Mouse (Mus musculus) T-helper 17 cell (primary cell): Measurements from ENCODE around the gene Rnf39.

Experiments used
- in situ Hi-C, 2 experiments: fragments of 300-600 bp; cut with MboI, MseI; formaldehyde crosslinking; loops; 1 replicate in 1 of 2; 2 replicates in 1 of 2; pipeline ENCODE4 v1.15.1; 2025; ENCODE audit warnings: high pct_unique_total_duplicates in 2 of 2

The Rnf39 gene

GRCm38 (mm10) chr17:36942791-36943471 lies at the start of gene Rnf39:
Gene Rnf39 (plus strand): TSS chr17:36942918.
- in situ Hi-C loops = no loop called here

GRCm38 (mm10) chr17:36893387-36893786 lies 49.3 kb upstream of the Rnf39 start:
- in situ Hi-C loops = loop anchor here (5.0 kb wide), 2 partner anchors 309 to 314 kb away; partner anchors contain the start of gene Olfr94 (in 1 of the 2)

GRCm38 (mm10) chr17:36896583-36896982 lies 46.1 kb upstream of the Rnf39 start:
- in situ Hi-C loops = no loop called here

GRCm38 (mm10) chr17:36897065-36897464 lies 45.7 kb upstream of the Rnf39 start:
- in situ Hi-C loops = no loop called here

- in situ Hi-C loops = no loop called here
Observed at GRCm38 (mm10) chr17:36897552-36898205, 45.0 kb upstream of the Rnf39 start, which contains the start of gene Trim31. Gene Trim31 (plus strand): TSS chr17:36898118.

GRCm38 (mm10) chr17:36899376-36899775 lies 43.3 kb upstream of the Rnf39 start:
- in situ Hi-C loops = no loop called here

- in situ Hi-C loops = no loop called here
Observed at GRCm38 (mm10) chr17:36900001-36900400, 42.7 kb upstream of the Rnf39 start.

GRCm38 (mm10) chr17:36900691-36901090 lies 42.0 kb upstream of the Rnf39 start:
- in situ Hi-C loops = no loop called here

- in situ Hi-C loops = no loop called here
Observed at GRCm38 (mm10) chr17:36903651-36904050, 39.1 kb upstream of the Rnf39 start.

GRCm38 (mm10) chr17:36908235-36908634 lies 34.5 kb upstream of the Rnf39 start:
- in situ Hi-C loops = no loop called here

- in situ Hi-C loops = no loop called here
Observed at GRCm38 (mm10) chr17:36909802-36910201, 32.9 kb upstream of the Rnf39 start.

- in situ Hi-C loops = no loop called here
Observed at GRCm38 (mm10) chr17:36912031-36912430, 30.7 kb upstream of the Rnf39 start.

GRCm38 (mm10) chr17:36914108-36914507 lies 28.6 kb upstream of the Rnf39 start:
- in situ Hi-C loops = no loop called here

- in situ Hi-C loops = no loop called here
Observed at GRCm38 (mm10) chr17:36915076-36915475, 27.6 kb upstream of the Rnf39 start.

GRCm38 (mm10) chr17:36920239-36920638 lies 22.5 kb upstream of the Rnf39 start:
- in situ Hi-C loops = no loop called here

GRCm38 (mm10) chr17:36922715-36923114 lies 20.0 kb upstream of the Rnf39 start:
- in situ Hi-C loops = no loop called here

- in situ Hi-C loops = no loop called here
Observed at GRCm38 (mm10) chr17:36923491-36923890, 19.2 kb upstream of the Rnf39 start.

GRCm38 (mm10) chr17:36927496-36928120 lies 15.1 kb upstream of the Rnf39 start:
- in situ Hi-C loops = no loop called here

- in situ Hi-C loops = no loop called here
Observed at GRCm38 (mm10) chr17:36929236-36929932, 13.3 kb upstream of the Rnf39 start.

GRCm38 (mm10) chr17:36930233-36930632 lies 12.5 kb upstream of the Rnf39 start:
- in situ Hi-C loops = no loop called here

GRCm38 (mm10) chr17:36931130-36931529 lies 11.6 kb upstream of the Rnf39 start:
- in situ Hi-C loops = no loop called here

GRCm38 (mm10) chr17:36931806-36932205 lies 10.9 kb upstream of the Rnf39 start:
- in situ Hi-C loops = no loop called here
